Mouse (Mus musculus) activated CD4-positive, CD25-positive, alpha-beta regulatory T cell, adult 4 months (primary cell): ENCODE results near the gene Apba1. TPM values are rescaled to one million over a fixed set of nuclear protein-coding genes. Genes with fewer than 3 reads are reported as not detected.

Experiments
- ATAC-seq: one replicate; pipeline ENCODE4 v1.8.0; 2017
- polyA plus RNA-seq, 2 experiments: library from polyadenylated mRNA; unstranded; fragments of 100-300 nt; shearing (Covaris generic); gene quantifications; one replicate each; pipeline ENCODE4 v1.2.1; 2017

Gene Apba1
- polyA plus RNA-seq, 2 experiments from 2014 or later, result not detected

DNA sequence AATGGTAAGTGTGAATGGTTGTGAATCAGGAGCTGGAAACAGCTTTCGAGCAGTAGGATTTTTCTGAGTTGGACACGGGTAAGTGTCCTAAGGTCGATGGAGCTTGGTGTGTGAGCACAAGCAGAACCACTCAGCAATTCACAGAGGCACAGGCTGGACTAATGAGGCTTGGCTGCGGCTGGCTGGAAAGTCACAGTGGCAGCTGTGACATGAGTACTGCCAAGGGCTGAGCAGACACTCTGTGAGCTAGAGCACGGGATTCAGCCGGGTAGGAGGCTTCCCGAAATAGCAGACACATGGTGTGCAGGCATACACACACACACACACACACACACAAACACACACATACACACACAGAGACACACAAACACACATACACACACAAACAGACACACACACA lies 121.2 kb downstream of the Apba1 start:
- no peak for ATAC-seq

DNA sequence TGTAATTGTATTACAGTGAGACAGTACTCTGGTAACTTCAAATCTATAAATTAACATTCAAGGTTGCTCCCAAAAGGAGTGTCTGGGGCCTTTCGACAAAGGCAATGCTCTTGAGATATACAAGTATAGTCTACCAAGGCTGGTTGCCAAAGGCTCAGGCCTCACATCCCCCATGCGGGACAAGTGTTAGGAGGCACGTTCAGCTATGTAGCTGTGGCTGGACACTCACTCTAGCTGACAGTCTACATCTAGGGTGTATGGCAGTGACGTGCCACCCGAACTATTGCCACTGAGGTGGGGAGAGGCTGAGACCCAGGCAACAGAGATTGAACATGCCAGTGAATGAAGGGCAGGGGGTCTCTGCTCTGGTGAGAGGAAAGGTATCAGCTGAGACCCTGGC lies 127.5 kb downstream of the Apba1 start:
- no peak for ATAC-seq

DNA sequence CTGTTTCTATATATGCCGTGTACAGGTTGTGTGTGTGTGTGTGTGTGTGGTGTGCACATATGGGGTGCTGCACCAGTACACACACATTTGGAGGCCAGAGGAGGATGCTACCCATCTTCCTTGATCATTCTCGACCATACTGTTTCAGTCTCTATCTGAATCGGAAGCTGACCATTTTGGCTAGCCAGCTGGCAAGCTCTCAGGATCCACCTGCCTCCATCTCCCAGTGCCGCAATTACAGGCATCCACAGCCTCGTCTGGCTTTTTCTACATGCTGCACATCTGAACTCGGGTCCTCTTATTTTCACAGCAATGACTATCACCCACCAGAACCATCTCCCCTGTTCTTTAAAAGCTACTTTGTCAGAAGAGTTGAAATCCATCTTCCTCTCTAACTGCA lies 132.7 kb downstream of the Apba1 start:
- no peak for ATAC-seq

DNA sequence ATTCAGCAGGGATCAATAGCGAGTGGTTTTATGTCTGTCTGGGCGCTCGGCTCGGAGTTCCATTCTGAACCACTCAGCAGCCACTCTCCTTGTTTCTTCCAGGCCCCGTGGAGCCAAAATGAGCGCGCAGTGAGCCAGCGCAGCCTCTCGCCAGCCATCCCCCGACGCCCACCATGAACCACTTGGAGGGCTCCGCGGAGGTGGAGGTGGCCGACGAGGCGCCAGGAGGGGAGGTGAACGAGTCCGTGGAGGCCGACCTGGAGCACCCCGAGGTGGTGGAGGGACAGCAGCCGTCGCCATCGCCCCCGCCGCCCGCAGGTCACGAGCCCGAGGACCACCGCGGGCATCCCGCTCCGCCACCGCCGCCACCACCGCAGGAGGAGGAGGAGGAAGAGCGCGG lies 133.9 kb downstream of the Apba1 start:
- ATAC-seq, result no peak

DNA sequence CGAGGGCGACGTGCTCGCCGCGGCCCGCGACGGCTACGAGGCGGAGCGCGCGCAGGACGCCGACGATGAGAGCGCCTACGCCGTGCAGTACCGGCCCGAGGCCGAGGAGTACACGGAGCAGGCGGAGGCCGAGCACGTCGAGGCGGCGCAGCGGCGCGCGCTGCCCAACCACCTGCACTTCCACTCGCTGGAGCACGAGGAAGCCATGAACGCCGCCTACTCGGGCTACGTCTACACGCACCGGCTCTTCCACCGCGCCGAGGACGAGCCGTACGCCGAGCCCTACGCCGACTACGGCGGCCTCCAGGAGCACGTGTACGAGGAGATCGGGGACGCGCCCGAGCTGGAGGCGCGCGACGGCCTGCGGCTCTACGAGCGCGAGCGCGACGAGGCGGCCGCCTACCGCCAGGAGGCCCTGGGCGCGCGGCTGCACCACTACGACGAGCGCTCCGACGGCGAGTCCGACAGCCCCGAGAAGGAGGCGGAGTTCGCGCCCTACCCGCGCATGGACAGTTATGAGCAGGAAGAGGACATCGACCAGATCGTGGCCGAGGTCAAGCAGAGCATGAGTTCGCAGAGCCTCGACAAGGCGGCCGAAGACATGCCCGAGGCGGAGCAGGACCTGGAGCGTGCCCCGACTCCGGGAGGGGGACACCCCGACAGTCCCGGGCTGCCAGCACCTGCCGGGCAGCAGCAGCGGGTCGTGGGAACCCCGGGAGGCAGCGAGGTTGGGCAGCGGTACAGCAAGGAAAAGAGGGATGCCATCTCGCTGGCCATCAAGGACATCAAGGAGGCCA lies 134.6 kb downstream of the Apba1 start:
- no peak for ATAC-seq

DNA sequence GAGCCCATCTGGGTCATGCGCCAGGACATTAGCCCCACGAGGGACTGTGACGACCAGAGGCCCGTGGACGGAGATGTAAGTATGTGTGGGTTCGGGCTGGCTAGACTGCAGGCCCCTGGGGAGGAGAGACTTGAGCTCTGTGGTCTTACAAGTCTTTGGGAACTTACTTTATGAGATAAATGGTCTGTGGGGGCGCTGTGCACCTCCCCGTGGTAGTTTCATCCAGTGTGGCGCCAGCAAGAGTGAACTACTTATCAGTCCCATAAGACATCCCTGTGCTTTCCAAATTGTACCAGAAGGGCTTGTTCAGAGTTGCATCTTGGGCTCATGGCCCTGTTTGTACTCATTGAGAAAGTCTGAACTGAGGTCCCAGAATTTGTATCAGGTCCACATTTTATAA lies 135.3 kb downstream of the Apba1 start:
- no peak for ATAC-seq

DNA sequence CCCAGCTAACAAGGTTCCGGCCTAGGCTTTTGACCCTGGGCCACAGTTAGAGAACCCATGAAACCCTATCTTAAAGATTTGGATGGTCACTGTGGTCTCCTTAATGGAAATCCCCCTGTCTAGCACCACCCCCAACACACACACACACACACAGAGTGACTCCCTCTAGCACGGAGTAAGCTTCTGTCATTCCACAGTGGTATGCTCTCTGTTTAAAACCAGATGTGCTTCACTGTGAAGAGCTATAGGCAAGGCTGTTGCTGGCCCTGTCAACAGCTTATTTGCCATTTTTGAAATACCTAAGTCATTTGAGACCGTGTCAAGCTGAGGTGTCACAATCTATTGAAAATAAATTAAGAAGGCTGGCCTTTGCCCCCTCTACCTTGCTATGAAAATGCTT lies 136.1 kb downstream of the Apba1 start:
- no peak for ATAC-seq

DNA sequence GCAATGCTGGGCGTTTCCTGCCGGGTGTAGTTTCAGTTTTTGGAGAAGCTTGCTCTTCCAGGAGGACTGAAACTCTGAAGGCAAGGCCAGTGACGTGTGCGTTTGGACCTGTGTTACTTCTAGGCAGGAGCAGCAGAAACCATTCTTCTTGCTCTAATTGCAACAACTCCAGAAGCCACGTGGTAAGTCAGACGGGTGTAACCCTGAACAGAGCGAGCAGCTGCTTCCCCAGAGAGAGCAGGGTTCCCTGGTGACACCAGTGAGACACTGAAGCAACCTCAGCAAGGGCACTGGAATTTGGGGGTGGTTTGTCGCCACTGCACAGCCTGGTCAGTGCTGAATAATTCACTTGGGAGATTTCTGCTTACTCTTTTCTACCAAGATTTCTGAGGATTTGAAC lies 138.2 kb downstream of the Apba1 start:
- no peak for ATAC-seq

DNA sequence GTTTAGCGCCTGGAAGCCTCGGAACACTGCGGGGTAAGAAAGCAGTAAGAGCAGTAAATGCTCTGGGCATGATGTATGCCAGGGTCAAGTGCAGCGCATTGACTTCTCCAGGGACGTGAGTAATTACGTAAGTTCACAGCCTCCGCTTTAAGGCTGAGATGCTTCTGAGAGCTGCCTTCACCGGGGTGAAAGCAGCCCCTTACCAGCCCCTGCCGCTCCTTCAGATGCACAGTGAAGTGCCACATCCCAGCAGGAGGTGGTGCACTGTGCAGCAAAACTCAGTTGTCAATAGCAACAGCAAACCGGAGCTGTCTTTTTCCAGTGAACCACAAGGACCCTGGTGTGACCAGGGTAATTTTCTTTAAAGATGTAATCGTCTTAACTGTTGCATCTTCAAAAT lies 139.8 kb downstream of the Apba1 start:
- ATAC-seq, result no peak

DNA sequence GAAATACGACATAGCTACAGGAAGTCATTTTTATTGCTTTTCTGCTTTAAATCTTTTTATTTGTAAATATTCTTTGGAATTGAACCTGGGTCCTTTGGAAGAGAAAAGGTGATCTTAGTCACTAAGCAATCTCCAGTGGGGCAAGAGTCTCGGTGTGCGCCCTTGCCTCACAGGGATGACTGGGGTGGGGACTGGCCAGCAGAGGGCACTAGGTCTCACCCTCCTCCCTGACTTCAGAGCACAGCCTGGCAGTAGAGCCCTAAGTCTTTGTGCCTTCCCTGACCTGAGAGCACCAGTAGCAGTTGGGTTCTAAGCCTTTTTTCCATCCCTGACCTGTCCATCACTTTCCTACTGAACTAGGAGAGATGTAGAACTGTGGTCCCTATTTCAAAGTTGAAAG lies 142.5 kb downstream of the Apba1 start:
- no peak for ATAC-seq

DNA sequence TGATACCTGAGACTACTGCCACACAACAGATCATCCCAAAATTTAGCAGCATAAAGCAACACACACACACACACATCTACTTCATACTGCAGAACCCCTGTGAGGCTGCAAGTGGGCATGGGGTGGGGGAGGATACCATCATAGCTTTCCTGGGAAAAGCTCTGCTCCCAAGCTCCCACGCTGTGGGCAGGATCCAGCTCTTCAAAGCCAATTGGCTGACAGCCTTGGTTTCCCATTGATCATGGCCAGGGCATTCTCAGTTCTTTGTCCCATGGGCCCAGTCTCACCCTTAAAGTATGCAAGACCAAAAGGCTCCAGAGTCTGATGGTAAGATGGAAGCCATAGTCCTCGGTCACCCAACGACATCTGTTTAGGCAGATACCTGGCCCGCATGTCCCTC lies 143.1 kb downstream of the Apba1 start:
- ATAC-seq, result no peak

DNA sequence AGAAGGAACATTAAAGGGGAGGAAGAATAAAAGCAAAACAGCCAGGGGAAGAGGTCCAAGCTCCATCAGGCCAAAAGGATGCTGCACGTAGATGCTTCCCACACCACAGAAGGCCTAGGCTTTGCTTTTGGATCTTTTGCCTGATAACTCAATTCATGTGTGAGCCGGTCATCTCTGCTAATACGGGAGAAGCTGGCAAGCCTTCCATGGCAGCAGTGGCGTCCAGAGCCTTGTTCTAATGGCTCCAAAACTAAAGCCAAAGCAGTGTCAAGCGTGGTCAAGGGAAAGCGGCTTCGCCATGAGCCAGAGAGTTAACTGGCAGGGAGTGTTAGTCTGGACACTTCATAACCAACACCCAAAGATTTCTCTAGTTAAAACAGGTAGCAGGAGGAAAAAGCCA lies 144.4 kb downstream of the Apba1 start:
- ATAC-seq, result no peak

DNA sequence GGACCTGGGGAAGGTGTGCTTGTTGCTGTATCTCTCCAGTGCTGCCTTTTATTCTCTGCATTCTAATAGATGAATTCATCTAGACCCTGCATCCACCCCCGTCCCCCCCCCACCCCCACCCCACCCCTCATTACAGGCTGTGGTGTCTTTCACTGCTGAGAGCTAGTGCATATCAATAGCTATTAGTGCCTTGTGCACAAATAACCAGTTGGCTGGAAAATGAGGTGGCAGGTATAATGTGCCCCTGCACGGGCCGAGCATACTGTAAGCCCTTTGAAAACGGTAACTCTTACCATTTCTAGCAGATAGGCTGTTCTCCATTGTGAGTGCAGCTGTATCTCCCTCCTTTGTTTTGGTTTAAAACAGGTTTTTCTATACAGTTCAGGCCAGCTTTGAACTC lies 146.2 kb downstream of the Apba1 start:
- ATAC-seq, result no peak

DNA sequence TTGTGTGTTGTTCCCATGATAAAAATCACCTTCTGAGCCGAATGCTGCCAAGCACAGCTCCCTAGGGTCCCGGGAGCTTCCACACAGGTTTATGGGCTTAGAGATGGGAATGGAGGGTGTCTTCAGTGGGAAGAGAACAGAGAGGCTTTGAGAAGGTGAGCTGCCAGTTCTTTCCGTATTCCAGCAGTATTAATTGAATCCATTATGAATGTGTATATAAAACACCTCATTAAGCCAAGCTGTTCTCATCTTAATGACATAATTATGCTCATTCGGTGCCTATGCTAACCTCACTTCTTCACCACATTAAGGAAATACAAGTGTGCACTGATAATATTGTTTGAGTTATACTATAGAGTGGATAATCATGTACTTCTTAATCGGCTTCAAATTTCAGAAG lies 147.1 kb downstream of the Apba1 start:
- ATAC-seq, result no peak

DNA sequence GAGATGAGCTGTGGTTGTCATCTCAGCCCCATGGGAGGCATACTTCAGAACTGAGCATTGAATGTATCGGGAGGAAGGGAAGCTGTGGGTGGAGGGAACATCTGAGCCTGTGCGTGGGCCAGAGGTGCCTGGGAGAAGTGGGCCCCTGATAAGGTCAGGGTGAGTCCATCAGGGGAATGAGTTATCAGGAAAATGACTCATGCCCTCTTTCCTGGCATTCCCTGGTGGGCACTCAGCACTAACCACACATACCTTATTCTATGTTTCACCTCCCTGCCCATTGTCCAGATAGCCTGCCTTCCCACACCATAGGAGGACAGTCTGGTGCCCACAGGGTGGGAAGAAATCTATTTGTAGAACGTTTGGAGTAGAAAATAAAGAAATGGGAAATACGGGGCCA lies 151.7 kb downstream of the Apba1 start:
- ATAC-seq, result no peak

DNA sequence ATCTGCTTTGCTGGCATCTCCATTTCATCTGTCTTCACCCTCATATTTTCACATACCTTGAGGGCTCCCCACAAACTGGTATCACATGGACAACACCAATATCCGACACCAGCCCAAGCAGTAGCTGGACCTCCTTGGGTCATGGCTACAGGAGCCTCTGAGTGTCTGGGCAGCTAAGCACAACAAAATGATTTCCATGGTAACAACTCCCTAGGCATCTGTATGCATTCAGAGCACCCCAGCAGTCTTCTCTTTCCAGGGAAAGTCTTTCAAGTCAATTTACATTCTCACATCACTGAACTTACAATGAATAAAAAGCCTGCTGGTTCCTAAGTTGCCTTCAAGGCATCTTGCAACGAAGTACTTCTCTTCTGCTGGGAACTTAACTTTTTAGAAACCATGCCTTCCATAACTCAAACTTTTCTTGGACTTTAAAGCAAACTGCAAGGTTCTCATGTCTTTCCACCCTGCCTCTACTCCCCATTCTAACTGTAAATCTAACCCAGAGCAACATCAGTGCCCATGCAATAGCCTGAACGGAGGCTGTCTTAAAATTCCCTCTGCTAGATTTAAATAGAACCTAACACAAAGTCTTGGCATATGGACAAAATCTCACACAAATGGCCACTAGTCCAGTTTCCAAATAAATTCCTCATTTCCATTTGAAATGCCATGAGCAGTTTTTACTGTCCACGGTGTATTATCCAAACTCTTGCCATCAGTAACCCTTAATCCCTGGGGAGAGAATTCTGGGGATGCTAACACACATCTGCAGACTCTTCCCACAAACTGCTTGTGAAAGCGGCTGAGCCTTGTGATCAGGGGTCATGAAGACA lies 160.9 kb downstream of the Apba1 start:
- ATAC-seq, result no peak

DNA sequence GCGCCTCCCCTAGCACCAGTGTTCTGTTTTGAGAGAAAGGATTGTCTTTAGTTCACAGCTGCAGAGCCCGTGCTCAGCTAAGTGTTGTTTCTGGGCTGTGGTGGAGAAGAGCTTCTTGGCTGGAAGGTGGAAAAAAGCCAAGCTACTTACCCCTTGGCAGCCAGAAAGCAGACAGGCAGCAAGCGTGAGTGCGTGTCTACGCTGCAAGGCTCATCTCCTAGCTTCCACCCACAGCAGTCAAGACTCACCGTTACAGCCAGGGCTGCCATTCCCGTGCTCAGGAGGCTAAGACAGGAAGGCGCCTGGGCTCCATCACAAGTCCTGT lies 161.5 kb downstream of the Apba1 start:
- ATAC-seq, result no peak

DNA sequence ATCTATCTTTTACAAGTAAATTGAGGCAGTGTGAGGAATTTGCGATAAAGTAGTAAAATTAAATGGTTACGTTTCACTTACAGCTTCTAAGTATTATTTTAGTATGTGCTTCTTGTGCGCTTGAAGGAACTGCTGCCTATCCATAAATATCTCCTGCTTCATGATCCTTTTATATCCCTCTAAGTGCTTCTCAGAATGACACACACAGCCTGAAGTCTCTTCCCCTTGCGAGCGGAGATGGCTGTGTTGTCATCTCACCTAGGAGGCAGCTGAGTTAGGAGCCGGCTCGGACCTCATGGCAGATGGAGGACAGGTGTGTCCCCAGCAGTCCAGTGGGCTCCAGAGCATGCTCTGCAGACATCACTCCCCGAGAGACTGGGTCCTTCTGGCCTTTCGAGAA lies 163.9 kb downstream of the Apba1 start:
- no peak for ATAC-seq

DNA sequence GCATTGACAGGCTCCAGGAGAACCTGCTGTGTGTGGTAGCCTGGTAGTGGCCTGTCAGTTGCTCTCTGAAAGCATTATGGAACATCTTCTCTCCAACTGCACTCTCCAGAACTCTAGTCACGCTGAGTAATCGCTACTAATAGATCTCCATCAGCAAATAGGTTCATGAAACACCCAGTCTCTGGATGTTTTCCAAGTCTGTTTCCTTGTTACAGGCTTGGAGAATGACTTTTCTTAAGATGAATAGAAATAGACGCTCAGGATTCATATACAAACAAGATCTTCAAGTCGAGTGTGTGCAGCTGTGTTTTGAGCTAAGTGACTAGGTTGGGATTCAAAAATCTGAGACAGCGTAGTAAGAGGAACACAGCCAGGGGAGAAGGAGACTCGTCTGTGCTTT lies 165.4 kb downstream of the Apba1 start:
- ATAC-seq, result no peak

DNA sequence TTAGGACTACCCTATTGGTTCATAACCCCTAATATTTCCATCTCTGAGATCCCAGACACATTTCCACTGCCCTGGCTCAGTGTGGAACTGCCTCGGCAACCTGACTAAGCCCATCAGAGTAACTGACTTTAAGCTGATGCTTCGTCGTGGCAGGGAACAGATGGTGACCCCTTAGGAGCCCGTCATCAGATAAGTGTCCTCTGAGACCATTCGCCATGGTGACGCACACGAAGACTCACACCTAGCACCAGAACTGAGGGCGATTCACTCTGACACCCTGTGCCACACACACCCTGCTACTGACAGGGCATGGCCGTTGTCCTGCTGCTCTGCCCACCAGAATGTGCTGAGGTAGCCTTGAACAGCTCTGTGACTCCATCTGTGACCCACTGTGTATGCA lies 166.1 kb downstream of the Apba1 start:
- ATAC-seq, result no peak

DNA sequence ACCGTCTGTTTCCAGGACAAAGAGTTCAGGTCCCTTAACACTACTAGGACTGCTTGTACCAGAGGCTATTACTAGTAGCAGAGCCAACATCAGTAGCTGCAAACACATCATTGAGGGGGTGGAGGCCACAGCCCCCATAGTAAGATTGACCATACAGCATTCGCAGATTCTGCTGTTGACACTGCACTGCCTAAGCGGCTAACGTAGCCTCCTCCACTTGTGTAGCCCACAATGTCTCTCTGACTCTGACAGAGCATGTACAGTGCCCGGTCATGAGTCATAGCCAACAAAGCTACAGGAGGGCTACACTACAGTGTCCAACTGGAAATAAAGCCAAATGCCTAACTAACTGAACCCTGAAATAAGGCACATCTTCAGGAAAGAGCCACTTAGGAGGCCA lies 166.9 kb downstream of the Apba1 start:
- no peak for ATAC-seq

DNA sequence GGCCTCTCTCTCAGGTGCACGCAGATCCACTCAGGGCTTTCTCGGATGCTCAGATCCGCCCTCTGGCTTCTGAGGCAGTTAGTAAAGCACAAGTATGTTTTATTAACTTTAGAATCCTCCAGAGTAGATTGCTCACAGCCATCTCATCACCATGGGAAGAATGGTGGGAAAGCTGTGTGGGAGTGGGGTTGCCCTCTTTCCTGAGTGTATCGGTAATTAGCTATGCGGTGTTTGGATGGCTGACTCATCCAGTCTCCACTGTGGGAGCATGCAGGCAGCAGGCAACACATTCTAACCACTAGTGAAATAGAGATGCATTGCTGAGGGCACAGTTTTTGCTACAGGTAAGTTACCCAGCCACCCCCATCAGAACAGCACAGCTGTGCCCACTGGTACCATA lies 172.1 kb downstream of the Apba1 start:
- ATAC-seq, result no peak

DNA sequence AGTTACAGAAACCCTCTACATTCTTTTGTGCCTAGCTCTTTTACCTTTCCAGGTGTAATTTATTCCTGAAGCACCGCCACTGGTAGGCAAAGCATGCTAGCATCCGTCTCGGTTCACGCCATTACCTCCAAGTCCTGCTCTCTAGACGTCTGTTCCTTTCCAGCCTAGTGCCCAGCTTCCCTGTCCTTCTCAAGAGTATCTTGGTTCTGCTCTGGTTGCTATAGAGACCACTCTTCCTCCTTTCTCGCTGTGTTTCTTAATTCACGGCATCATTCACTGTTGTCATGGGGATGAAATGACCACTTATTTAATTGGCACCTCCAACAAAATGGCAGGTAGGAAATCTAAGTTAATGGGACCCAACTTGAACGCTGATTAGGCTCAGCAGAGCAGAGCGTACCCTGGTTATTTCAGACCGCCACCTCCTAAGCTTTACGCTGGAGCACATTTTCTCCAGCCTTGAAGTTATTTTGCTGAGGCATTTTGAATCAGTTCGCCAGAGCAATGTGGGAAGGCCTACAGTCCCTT lies 182.8 kb downstream of the Apba1 start:
- ATAC-seq, result no peak

DNA sequence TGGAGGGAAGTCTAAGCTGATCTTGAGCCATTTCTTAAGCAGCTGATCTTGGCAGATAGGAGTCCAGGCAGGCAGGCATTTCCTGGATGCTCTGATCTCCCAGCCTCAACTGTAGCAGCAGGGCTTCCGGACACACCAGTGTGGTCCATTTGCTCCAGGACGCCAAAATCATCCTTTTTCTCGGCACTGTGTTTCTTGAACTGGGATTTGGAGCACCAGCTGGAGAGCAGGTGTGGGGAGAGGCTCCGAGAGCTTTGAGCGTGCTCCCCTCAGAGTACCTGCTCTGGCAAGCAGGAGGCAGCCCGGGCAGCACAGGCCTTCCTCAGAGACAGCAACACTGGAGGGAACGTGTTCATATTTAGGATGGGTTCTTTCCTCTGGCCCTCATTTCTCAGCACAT lies 184.2 kb downstream of the Apba1 start:
- ATAC-seq, result no peak
